Mouse (Mus musculus) myocyte (in vitro differentiated cells): Measurements from ENCODE around the gene Nps.

Experiments used
- POLR2AphosphoS2 ChIP-seq: IDR thresholded peaks from one replicate; pipeline ENCODE4 v1.6.1; 2011; ENCODE audit warnings: low read depth, control low read depth; ENCODE audit not compliant: insufficient read length
- USF1 ChIP-seq: IDR thresholded peaks from one replicate; pipeline ENCODE4 v1.6.1; 2011; ENCODE audit warnings: low read depth, mild to moderate bottlenecking, control low read depth, moderate library complexity

DNA sequence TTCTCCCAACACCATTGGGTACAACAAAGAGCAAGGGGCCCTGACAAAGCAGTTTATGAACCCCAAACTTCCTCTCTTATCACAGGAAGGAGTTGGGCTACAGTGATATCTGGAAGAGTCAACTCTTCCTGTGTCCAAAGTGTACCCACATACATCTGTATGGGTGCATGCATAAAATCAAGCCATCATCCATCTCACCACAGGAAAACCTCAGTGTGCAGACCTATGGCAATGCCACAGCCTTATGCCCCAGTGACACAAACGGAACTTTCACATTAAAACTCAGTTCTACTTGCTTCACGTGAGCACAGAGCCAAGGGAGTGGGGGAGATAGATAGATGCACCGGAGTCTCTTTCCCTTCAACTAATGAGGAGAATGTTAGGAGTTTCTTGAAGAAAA is 36.0 kb downstream of the Nps start:
- TF ChIP-seq USF1 (no peak), POLR2AphosphoS2 (no peak)
